Mouse (Mus musculus): Measurements from ENCODE around the gene Wdfy4. TPM values are rescaled to one million over a fixed set of nuclear protein-coding genes. Genes with fewer than 3 reads are reported as not detected.

Wdfy4 gene
- total RNA-seq, 2 experiments from 2014 or later: 6.5 to 18.4 TPM

DNA sequence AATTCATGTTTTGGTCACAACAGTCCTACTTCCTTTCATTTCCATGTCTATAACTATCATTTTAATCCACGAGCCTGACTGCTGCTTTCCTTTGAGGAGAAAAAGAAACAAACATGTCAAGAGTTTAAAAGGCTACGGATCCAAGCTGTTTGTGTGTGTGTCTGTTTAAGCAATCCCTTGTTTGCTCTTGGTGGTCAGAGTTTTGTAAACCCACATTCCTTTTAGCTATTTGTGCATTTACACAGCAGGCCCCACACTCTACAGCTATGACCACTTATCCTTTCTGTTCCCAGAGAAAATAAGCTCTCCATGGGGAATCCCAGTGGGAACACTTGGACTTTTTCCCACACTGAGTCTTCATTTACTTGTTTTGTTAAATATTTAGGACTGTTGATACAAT is 269.9 kb downstream of the Wdfy4 start:
- ATAC-seq (replicated peaks; ENCODE audit: low FRiP score, low TSS enrichment, poor library complexity, severe bottlenecking): no peak

DNA sequence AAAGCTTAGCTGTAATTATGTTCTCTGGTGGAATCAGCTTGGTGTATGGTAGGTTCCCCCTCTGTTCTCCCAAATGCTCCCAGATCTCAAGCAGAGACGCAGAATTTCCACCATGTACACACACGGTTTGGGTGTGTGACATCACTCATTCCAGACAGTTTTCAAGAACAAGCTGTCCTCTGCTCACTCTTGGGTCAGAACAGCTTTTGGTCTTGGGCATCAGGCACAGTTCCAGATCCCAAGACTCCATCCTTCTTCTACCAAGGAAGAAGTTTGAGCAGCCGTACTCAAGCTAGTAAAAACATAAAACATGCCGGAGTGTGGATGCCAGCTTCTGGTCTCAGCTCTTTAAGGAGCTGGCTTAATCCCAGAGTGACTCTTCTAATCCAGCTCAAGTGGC is 274.1 kb downstream of the Wdfy4 start:
- no peak for ATAC-seq (replicated peaks; ENCODE audit: low FRiP score, low TSS enrichment, poor library complexity, severe bottlenecking)

Other genes starting within 250 kb of the Wdfy4 start
- gene Lrrc18, start 194.1 kb downstream of the Wdfy4 start, total RNA-seq (2014; fragmentation: Nextera tagmentation): not detected in 2 replicates
- gene Lrrc18, start 194.1 kb downstream of the Wdfy4 start, total RNA-seq (2017): not detected in 2 replicates
- not detected in 2 replicates for gene Arhgap22, start 28.5 kb upstream of the Wdfy4 start, total RNA-seq (2014; fragmentation: Nextera tagmentation)
- not detected in 2 replicates for gene Arhgap22, start 28.5 kb upstream of the Wdfy4 start, total RNA-seq (2017)

Measured in megakaryocyte-erythroid progenitor cell, adult 5-6 weeks (primary cell).